Comparison of ENCODE assay signal across 24 mouse cellular contexts in the genomic region with DNA sequence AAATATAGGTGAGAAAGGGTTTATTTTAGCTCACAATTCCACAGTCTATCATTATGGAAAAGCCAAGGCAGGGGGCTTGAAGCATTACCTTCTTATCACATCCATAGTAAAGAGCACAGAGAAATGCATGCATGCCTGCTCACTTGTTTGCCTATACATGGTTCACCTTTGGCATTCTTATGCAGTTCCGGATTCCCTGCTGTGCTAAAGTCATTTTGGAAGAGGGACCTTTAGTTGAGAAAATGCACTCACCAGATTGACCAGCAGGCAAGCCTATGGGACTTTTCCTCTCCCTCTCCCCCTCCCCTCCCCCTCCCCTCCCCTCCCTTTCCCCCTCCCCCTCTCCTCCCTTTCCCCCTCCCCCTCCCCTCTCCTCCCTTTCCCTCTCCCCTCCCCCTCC.
"Had no signal": no experiment of that assay in that cellular context is flagged by ENCODE, and none has a peak within 500 bp of the region (broad histone marks: within the 10 kb centered on the region; RNA-seq: fewer than 3 reads in every experiment).

No protein-coding gene starts in this region.

- H3K4me2 ChIP-seq: heart, embryonic 12.5 days; hindbrain, embryonic 12.5 days; hindbrain, embryonic 14.5 days; intestine, embryonic 15.5 days; limb, embryonic 12.5 days; liver, embryonic 12.5 days had no signal

- H3K9ac ChIP-seq: heart, embryonic 12.5 days; hindbrain, embryonic 12.5 days; hindbrain, embryonic 14.5 days; intestine, embryonic 15.5 days; limb, embryonic 12.5 days; liver, embryonic 12.5 days; liver, embryonic 14.5 days had no signal

- H3K9me3 ChIP-seq: hindbrain, embryonic 10.5 days; hindbrain, embryonic 12.5 days; intestine, embryonic 15.5 days; limb, embryonic 10.5 days; limb, embryonic 12.5 days had no signal

- H3K4me3 ChIP-seq: heart, adult 2 months; heart, embryonic 12.5 days; hindbrain, embryonic 10.5 days; hindbrain, embryonic 12.5 days; intestine, embryonic 15.5 days; left cerebral cortex, adult 2 months; limb, embryonic 10.5 days; limb, embryonic 12.5 days; liver, embryonic 12.5 days had no signal

- H3K4me1 ChIP-seq: heart, embryonic 12.5 days; hindbrain, embryonic 10.5 days; hindbrain, embryonic 12.5 days; intestine, embryonic 15.5 days; limb, embryonic 10.5 days; limb, embryonic 12.5 days; liver, embryonic 12.5 days had no signal

- DNase-seq: gastrocnemius, postnatal 14 days; gastrocnemius, postnatal 36 days; heart, adult 11 months; heart, adult 2 months; heart, postnatal 10 days; heart, postnatal 4 days; kidney, adult 18-20 months; kidney, adult 8-10 months; kidney, postnatal 10 days; kidney, postnatal 25 days; kidney, postnatal 4 days had no signal

- H3K27me3 ChIP-seq: heart, embryonic 12.5 days; hindbrain, embryonic 12.5 days; intestine, embryonic 15.5 days; limb, embryonic 12.5 days; liver, embryonic 12.5 days had no signal

- H3K27ac ChIP-seq: heart, adult 2 months; hindbrain, embryonic 10.5 days; hindbrain, embryonic 12.5 days; hindbrain, embryonic 14.5 days; intestine, embryonic 15.5 days; left cerebral cortex, adult 2 months; limb, embryonic 10.5 days; limb, embryonic 12.5 days; liver, embryonic 12.5 days; liver, embryonic 14.5 days had no signal

- H3K36me3 ChIP-seq: heart, embryonic 12.5 days; hindbrain, embryonic 10.5 days; hindbrain, embryonic 12.5 days; intestine, embryonic 15.5 days; limb, embryonic 10.5 days; limb, embryonic 12.5 days; liver, embryonic 12.5 days had no signal

- ATAC-seq: hindbrain, embryonic 16.5 days; inflammation-experienced regulatory T-cells, adult 6 months; intestine, embryonic 15.5 days; intestine, postnatal 0 days; liver, embryonic 12.5 days had no signal
